Mouse (Mus musculus) mature B cell (primary cell): Measurements from ENCODE around the gene Lexm.

Experiments
- in situ Hi-C: fragments of 300-500 bp; cut with MboI; formaldehyde crosslinking; loops from 2 replicates; pipeline ENCODE4 v1.14.3; 2019

The Lexm gene

DNA sequence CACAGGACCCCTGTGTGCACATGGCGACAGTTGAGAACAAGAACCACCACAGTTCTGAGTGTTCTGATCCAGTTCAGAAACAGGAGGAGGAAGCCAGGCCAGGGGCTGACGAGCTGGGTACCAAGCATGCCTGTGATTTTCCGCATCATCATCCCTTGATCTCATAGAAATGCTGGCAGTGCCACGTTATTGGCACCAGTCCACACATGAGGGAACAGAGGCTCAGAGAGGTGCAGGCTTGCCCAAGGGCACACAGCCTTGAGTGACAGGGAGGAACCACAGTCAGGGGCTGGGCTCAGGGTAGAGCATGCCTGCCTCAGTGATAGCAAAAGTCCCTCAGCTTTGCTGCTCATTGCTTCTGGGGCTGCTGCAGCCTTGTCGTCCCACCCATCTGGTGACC, 10.8 kb upstream of the Lexm start:
- in situ Hi-C loops, result no loop called here

- in situ Hi-C loops, result no loop called here
Observed at GRCm38 (mm10) chr4:106624271-106624670, 7.2 kb upstream of the Lexm start.

DNA sequence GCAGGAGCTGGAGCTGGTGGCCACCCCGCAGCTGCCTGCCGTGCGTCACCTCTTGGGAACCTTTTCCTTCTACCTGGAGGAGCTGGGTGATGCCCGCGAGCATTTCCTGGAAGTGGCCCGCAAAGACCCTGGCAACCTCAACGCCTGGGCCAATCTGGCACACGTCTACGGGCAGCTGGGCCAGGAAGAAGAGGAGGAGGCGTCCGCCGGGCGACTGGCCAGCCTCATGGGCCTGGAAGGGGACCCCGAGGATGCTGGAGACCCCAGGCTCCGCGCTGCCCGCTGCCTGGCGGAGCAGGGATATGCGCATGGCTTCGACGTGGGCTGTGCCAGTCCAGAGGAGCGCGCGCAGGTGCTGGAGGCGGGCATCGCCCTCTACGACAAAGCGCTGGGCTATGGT, 5.7 kb upstream of the Lexm start:
- in situ Hi-C loops, result no loop called here

GRCm38 (mm10) chr4:106622030-106622493, 5.0 kb upstream of the Lexm start, which contains the start of gene Ttc22:
Gene Ttc22 (plus strand): TSS chr4:106622432.
- in situ Hi-C loops, result no loop called here

GRCm38 (mm10) chr4:106621428-106621827, 4.4 kb upstream of the Lexm start:
- in situ Hi-C loops, result no loop called here

DNA sequence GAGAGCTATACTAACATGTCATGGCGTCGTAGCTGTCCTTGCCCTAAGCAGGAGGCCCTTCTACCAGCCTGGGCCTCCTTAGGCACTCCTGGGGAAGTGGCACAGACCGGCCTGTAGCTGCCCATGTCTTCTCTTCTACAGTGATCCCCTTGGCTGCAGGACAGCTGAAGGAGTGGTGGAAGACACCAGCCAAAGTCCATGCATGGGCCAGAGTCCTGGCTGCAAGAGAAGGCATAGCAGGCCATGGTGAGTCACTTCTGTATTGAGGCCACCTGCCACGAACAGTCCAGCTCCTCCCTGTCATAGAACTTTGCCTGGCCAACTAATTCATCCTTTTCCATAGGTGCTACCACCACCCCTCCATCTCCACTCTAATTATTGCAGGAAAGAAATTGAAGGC, 1.9 kb upstream of the Lexm start:
- in situ Hi-C loops, result no loop called here

- in situ Hi-C loops, result no loop called here
Observed at GRCm38 (mm10) chr4:106615637-106616036, 1.4 kb downstream of the Lexm start.

DNA sequence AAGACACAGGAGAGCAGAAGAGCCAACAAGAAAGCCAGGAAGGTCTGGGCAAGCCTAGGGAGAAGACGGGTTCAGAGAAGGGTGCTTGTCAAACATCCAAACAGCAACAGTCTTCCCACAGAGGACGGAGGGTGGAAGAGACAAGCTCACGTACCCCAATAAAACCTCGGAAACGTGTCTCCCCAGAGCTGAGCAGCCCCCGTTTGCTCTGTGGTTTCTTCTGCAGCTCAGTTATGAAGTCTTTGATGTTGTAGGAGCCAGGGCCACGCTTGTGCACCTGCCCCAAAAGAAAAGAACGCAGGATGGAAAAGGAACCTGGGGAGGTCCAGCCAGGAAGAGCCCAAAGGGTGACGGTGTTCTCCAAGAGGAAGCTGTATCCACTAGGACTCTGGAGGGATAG, 2.2 kb downstream of the Lexm start:
- in situ Hi-C loops, result no loop called here

DNA sequence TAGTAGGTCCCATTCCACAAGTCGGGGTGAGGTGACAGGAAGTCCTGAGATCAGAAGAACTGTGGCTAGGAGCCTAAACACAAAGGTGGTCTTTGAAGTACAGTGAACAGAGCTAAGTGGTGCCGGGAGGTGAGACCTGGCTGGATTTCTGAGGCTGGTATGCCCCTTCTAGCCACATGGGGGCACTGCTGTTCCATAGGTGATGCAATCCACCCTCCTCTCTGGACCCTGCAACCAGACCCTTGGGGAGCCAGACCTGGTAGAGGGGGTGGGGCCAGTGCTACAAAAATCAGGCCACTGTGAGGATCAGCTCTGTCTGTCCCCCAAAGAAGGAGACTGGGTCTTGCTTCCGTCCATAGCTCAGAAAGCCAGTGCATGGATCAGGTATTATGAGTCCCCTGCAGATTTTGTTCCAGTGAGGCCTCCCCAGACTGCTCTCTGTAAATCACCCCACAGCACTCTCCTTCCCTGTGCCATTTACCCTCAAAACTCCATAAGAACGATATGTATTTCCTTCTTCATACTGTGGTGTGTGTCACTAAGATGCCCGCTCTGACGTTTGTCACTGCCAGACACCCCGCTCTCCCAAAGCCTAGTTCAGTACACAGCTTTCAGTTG, 2.8 kb downstream of the Lexm start:
- in situ Hi-C loops, result no loop called here

- in situ Hi-C loops, result no loop called here
Observed at GRCm38 (mm10) chr4:106613560-106613959, 3.5 kb downstream of the Lexm start.

DNA sequence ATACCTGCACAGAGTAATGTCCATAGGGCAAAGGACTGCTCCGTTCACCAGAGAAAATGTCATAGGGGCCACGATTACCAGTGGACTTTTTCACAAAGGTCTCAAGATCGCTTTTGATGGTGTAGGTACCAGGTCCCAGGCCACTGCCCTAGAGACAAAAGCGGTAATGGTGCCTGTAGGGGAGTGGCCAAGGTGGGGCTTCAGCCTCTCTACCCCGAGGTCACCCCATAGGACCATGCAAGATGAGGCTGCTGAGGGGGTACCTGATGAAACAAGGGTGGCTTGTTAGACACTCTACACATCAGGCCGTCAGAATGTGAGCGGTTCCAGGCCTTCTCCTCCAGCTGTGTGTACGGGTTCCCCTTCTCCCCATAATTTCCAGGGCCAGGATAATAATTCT, 3.9 kb downstream of the Lexm start:
- in situ Hi-C loops, result no loop called here

GRCm38 (mm10) chr4:106607905-106608304, 9.1 kb downstream of the Lexm start:
- in situ Hi-C loops, result no loop called here

DNA sequence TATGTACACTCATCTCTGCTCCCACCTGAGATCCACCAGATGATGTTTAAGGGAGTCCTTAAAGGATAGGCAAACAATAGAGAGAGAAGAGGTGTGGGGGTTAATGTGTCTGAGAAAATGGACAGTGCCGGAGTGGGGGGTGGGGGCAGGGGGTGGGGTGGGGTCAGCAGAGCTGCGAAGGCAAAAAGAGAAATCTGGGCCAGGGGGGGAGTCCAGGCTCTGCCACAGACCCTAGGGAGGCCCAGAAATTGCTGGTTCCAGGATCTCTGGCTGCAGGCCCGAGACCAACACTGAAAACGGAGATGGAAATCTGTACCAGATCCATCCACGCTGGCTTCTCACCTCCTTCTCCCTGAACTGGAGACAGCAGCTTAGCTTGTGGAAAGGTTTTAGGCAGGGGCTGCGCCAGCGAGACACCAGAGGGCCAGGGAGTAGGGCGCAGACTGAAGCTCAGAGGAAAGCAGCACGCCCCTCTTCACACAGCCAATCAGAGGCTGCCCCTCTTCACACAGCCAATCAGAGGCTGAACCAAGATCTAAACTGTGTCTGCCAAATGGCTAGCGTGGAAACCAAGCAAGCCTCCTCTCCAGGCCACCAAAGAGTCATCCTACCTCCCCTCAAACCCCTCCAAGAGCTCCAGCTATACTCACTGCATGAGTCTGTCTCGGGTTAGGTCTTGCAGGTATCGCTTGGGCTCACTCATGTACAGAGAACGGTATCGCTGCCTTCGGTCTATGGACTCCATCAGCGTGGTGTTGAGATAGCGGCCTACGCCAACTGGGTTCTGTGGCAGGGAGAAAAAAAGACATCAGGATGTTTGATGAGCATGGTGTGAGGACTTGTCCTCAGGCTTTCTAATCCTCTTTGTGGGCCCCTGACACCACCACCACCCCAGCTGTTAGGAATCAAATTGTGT, 10.1 kb downstream of the Lexm start:
- in situ Hi-C loops, result no loop called here

DNA sequence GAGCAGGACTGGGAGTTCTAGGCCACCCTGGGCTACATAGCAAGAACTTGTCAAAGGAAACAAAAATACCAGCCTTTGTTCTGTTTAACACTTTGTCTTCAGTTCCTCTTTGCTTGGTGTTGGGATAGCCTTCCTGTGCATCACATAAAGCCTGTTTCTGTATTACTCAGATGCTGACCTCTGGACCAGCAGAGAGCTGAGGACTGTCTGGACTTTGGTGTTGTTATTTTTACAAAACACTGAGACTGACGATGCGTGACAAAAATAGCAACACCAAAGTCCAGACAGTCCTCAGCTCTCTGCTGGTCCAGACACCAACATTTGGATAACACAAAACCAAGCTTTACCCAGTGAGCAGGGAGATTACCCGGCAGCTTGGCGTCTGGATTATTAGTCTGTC, 16.3 kb downstream of the Lexm start:
- in situ Hi-C loops, result no loop called here

GRCm38 (mm10) chr4:106599415-106599814, 17.6 kb downstream of the Lexm start:
- in situ Hi-C loops, result no loop called here

GRCm38 (mm10) chr4:106597741-106598140, 19.3 kb downstream of the Lexm start:
- in situ Hi-C loops, result no loop called here

GRCm38 (mm10) chr4:106597055-106597454, 20.0 kb downstream of the Lexm start:
- in situ Hi-C loops, result no loop called here

DNA sequence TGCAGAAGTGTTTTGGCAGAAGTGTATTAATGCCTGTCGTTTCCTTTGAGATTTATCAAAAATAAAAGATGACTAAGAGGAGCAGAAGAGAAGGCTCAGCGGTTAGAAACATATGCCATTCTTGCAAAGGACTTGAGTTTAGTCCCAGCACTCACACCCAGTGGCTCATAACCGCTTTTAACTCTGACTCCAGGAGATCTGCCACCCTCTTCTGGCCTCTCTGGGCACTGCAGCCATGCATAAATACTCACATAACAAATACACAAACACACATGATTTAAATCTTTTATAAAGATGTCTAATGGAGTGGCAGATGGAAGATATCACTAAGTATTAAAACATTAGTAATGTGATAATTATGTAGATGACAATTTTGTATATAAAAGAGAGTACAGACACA, 20.8 kb downstream of the Lexm start:
- in situ Hi-C loops, result no loop called here

GRCm38 (mm10) chr4:106593636-106594035, 23.4 kb downstream of the Lexm start:
- in situ Hi-C loops, result no loop called here

- in situ Hi-C loops, result no loop called here
Observed at GRCm38 (mm10) chr4:106590871-106591270, 26.2 kb downstream of the Lexm start.

DNA sequence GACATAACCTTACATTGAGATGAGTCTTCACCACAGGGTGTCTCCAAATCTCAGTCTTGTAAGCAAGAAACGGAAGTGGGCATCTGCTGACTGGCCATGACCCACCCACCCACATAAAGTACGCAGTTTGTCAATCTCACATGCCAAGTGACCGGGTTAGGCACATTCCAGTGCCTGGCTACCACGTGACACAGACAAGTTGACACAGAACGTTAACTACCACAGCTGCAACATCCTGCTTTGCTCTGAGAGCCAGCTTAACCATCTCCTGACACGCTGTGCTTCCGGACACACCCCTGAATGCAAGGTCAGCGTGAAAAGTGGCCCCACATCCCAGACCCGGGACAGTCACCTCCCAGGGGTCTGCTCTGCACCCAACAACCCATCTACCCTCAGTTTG, 26.9 kb downstream of the Lexm start:
- in situ Hi-C loops, result no loop called here

DNA sequence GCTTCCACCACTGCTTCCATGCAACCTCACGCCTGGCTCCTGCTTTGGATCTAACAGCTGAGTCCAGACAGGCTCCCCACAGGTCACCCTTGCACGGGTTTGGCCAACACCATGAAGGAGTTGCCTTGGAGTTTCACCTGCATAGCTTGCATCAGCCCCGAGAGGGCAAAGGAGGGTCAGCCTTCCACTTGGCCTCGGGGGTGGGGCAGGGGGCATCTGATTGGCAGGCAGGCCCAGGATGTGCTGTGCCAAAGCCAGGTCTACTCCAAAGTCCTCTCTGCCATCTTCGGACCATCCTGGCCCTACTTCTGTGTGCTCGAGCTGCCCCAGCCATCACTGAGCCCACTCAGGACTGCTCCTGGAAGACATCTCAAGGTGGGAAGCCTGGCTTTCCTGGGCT, 30.0 kb downstream of the Lexm start:
- in situ Hi-C loops, result no loop called here

GRCm38 (mm10) chr4:106584665-106585064, 32.4 kb downstream of the Lexm start:
- in situ Hi-C loops, result no loop called here
